Mouse (Mus musculus) CH12F3 (cell line): ENCODE results near the gene Xxylt1.

Experiments
- in situ Hi-C: fragments of 300-500 bp; cut with MboI; formaldehyde crosslinking; loops from 2 replicates; pipeline ENCODE4 v1.14.3; 2020; ENCODE audit warnings: low sequenced_read_pairs

The Xxylt1 gene

GRCm38 (mm10) chr16:30966684-30967083, 114.5 kb downstream of the Xxylt1 start:
- in situ Hi-C loops: no loop called here

- in situ Hi-C loops: no loop called here
These were observed 116.3 kb downstream of the Xxylt1 start for GRCm38 (mm10) chr16:30964891-30965290.

GRCm38 (mm10) chr16:30964411-30964810, 116.8 kb downstream of the Xxylt1 start:
- in situ Hi-C loops: no loop called here

- in situ Hi-C loops: no loop called here
These were observed 118.7 kb downstream of the Xxylt1 start for GRCm38 (mm10) chr16:30962515-30962914.

- in situ Hi-C loops: no loop called here
These were observed 120.1 kb downstream of the Xxylt1 start for GRCm38 (mm10) chr16:30961176-30961575.

- in situ Hi-C loops: no loop called here
These were observed 121.0 kb downstream of the Xxylt1 start for GRCm38 (mm10) chr16:30960266-30960665.

GRCm38 (mm10) chr16:30959692-30960091, 121.5 kb downstream of the Xxylt1 start:
- in situ Hi-C loops: no loop called here

- in situ Hi-C loops: no loop called here
These were observed 125.1 kb downstream of the Xxylt1 start for GRCm38 (mm10) chr16:30956141-30956540.

- in situ Hi-C loops: no loop called here
These were observed 132.6 kb downstream of the Xxylt1 start for GRCm38 (mm10) chr16:30948636-30949035.

GRCm38 (mm10) chr16:30948216-30948615, 133.0 kb downstream of the Xxylt1 start:
- in situ Hi-C loops: no loop called here

GRCm38 (mm10) chr16:30944886-30945285, 136.3 kb downstream of the Xxylt1 start:
- in situ Hi-C loops: no loop called here

GRCm38 (mm10) chr16:30943919-30944318, 137.3 kb downstream of the Xxylt1 start:
- in situ Hi-C loops: no loop called here

- in situ Hi-C loops: no loop called here
These were observed 140.5 kb downstream of the Xxylt1 start for GRCm38 (mm10) chr16:30940699-30941098.

GRCm38 (mm10) chr16:30939903-30940302, 141.3 kb downstream of the Xxylt1 start:
- in situ Hi-C loops: no loop called here

- in situ Hi-C loops: no loop called here
These were observed 142.0 kb downstream of the Xxylt1 start for GRCm38 (mm10) chr16:30939210-30939609.

GRCm38 (mm10) chr16:30938664-30939063, 142.6 kb downstream of the Xxylt1 start:
- in situ Hi-C loops: no loop called here

GRCm38 (mm10) chr16:30937665-30938064, 143.6 kb downstream of the Xxylt1 start:
- in situ Hi-C loops: no loop called here

- in situ Hi-C loops: no loop called here
These were observed 144.8 kb downstream of the Xxylt1 start for GRCm38 (mm10) chr16:30936471-30936870.

GRCm38 (mm10) chr16:30936012-30936461, 145.2 kb downstream of the Xxylt1 start:
- in situ Hi-C loops: no loop called here

GRCm38 (mm10) chr16:30934967-30935690, 146.1 kb downstream of the Xxylt1 start:
- in situ Hi-C loops: no loop called here

- in situ Hi-C loops: no loop called here
These were observed 146.9 kb downstream of the Xxylt1 start for GRCm38 (mm10) chr16:30934205-30934780.

- in situ Hi-C loops: no loop called here
These were observed 147.9 kb downstream of the Xxylt1 start for GRCm38 (mm10) chr16:30933366-30933765.
